Mouse (Mus musculus) ES-E14 (cell line): ENCODE results near the gene Car10. TPM values are rescaled to one million over a fixed set of nuclear protein-coding genes. Genes with fewer than 3 reads are reported as not detected.

Source experiments
- DNase-seq: peaks from one replicate; pipeline ENCODE4 v3.0.0-alpha.2; 2013; ENCODE audit warnings: low read depth, low spot score
- H3K27ac ChIP-seq: 2 replicates; pipeline ENCODE4 v1.5.1; 2012; ENCODE audit warnings: low read depth, mild to moderate bottlenecking, low read length, moderate library complexity, mixed read lengths; ENCODE audit not compliant: poor library complexity, insufficient read depth, severe bottlenecking
- H3K36me3 ChIP-seq: 2 replicates; pipeline ENCODE4 v1.6.1; 2012; ENCODE audit warnings: mild to moderate bottlenecking, low read length, moderate library complexity, mixed read lengths; ENCODE audit not compliant: control insufficient read depth, poor library complexity, insufficient read depth, severe bottlenecking
- H3K4me1 ChIP-seq, 2 experiments: fragments of 150-350 bp in 1 of 2; sonication (generic) in 1 of 2; 2 replicates each; pipeline ENCODE4 v1.6.1; 2012; ENCODE audit warnings: low read length in 2 of 2, mild to moderate bottlenecking in 1 of 2, mixed read lengths in 1 of 2; ENCODE audit not compliant: control insufficient read depth in 2 of 2, insufficient read depth in 2 of 2, poor library complexity in 1 of 2
- H3K4me3 ChIP-seq, 2 experiments: fragments of 150-350 bp in 1 of 2; sonication (generic) in 1 of 2; 2 replicates each; pipeline ENCODE4 v1.5.1; 2012; ENCODE audit warnings: low read length in 2 of 2, low read depth in 1 of 2, mild to moderate bottlenecking in 1 of 2, mixed read lengths in 1 of 2; ENCODE audit not compliant: insufficient read depth in 1 of 2, poor library complexity in 1 of 2, severe bottlenecking in 1 of 2
- H3K9ac ChIP-seq: 2 replicates; pipeline ENCODE4 v1.6.1; 2012; ENCODE audit warnings: low read depth, mild to moderate bottlenecking, low read length, mixed read lengths; ENCODE audit not compliant: poor library complexity, insufficient read depth, severe bottlenecking
- H3K9me3 ChIP-seq: fragments of 150-350 bp; sonication (generic); 2 replicates; pipeline ENCODE4 v1.6.1; 2012; ENCODE audit warnings: low read depth, mild to moderate bottlenecking, low read length; ENCODE audit not compliant: control insufficient read depth, insufficient read depth
- CHD2 ChIP-seq: IDR thresholded peaks from 2 replicates; pipeline ENCODE4 v1.6.1; 2014; ENCODE audit warnings: mild to moderate bottlenecking, low read depth, low read length, inconsistent platforms
- HCFC1 ChIP-seq: IDR thresholded peaks from 2 replicates; pipeline ENCODE4 v1.6.1; 2012; ENCODE audit warnings: low read length, inconsistent platforms, borderline replicate concordance; ENCODE audit not compliant: insufficient read depth
- MAFK ChIP-seq: IDR thresholded peaks from 2 replicates; pipeline ENCODE4 v1.6.1; 2014; ENCODE audit warnings: mild to moderate bottlenecking, low read depth, low read length, inconsistent platforms; ENCODE audit not compliant: insufficient read depth
- ZC3H11A ChIP-seq: IDR thresholded peaks from 2 replicates; pipeline ENCODE4 v1.6.1; 2012; ENCODE audit warnings: low read depth, mild to moderate bottlenecking, inconsistent platforms, low read length, borderline replicate concordance
- ZNF384 ChIP-seq: IDR thresholded peaks from 2 replicates; pipeline ENCODE4 v1.6.1; 2012; ENCODE audit warnings: low read depth, low read length, inconsistent platforms
- in situ Hi-C, 2 experiments: fragments of 600-800 bp; cut with MboI; formaldehyde crosslinking; loops; one replicate each; pipeline ENCODE4 v1.15.1; 2025; ENCODE audit warnings: low sequenced_read_pairs in 2 of 2, inconsistent platforms in 1 of 2; ENCODE audit not compliant: unreplicated experiment in 2 of 2
- total RNA-seq: library from RNA; depleted of rRNA; stranded (reverse); fragments of 300-350 nt; gene quantifications from 2 replicates; pipeline ENCODE4 v1.2.3, GENCODE M21; 2012; rRNA removed

The Car10 gene
- total RNA-seq, result not detected in 2 replicates

GRCm38 (mm10) chr11:93097941-93098828 is at the start of gene Car10:
Car10 (plus strand) TSS chr11:93098028.
- TF ChIP-seq HCFC1, result no peak
- no peak for TF ChIP-seq ZC3H11A
- no peak for TF ChIP-seq MAFK
- DNase-seq, result no peak
- no peaks in the 10 kb centered on the region for H3K36me3 ChIP-seq
- no peak within 1 kb of the TSS for H3K9ac ChIP-seq
- H3K27ac ChIP-seq, result no peak within 1 kb of the TSS
- no peaks in the 10 kb centered on the region for H3K9me3 ChIP-seq
- no peaks in the 10 kb centered on the region for H3K4me1 ChIP-seq
- in situ Hi-C loops, result no loop called here
- H3K4me3 ChIP-seq, result peak within 1 kb of the TSS; percentile 34 to 63

DNA sequence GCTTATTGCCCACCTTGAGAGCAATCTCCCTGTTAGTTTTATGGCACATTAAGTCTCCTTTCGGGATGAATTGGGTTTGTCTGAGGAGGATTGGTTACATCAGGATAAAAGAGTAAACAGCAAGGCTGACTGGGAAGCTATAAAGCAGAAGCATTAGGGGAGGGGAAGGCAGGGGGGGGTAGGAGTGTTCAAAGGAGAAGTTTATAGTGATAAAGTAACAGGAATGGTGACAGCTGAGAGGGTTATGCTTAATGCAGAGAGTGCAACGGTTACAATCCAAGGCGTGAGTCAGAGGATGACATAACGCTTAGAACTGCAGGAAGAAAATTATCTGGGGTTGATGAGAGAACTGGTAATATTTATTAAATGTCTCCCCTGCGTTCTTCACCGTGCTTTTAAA is 32.8 kb upstream of the Car10 start:
- no peak overlapping the region for H3K27ac ChIP-seq
- H3K36me3 ChIP-seq, result no peaks in the 10 kb centered on the region
- in situ Hi-C loops, result no loop called here
- H3K4me3 ChIP-seq, result no peak overlapping the region
- H3K9ac ChIP-seq, result no peak overlapping the region
- no peak for TF ChIP-seq ZNF384
- no peak for TF ChIP-seq HCFC1
- TF ChIP-seq CHD2, result no peak
- TF ChIP-seq MAFK, result no peak
- TF ChIP-seq ZC3H11A, result no peak
- H3K9me3 ChIP-seq, result no peaks in the 10 kb centered on the region
- DNase-seq, result no peak
- H3K4me1 ChIP-seq, result no peaks in the 10 kb centered on the region

GRCm38 (mm10) chr11:93065656-93066181 is 32.1 kb upstream of the Car10 start:
- TF ChIP-seq CHD2 (no peak), MAFK (no peak), ZNF384 (no peak), HCFC1 (no peak), ZC3H11A (no peak)
- Histone ChIP-seq H3K36me3 (no peaks in the 10 kb centered on the region), H3K4me1 (no peaks in the 10 kb centered on the region), H3K27ac (no peak overlapping the region), H3K9ac (no peak overlapping the region), H3K4me3 (no peak overlapping the region), H3K9me3 (no peaks in the 10 kb centered on the region)
- DNase-seq, result no peak
- in situ Hi-C loops, result no loop called here

- Histone ChIP-seq H3K36me3 (no peaks in the 10 kb centered on the region), H3K9me3 (no peaks in the 10 kb centered on the region), H3K4me1 (no peaks in the 10 kb centered on the region), H3K27ac (no peak overlapping the region), H3K4me3 (no peak overlapping the region), H3K9ac (no peak overlapping the region)
- 0 out of 2 replicates have a peak, but pooled peaks have one; percentile 38 for TF ChIP-seq ZC3H11A
- no peak for TF ChIP-seq MAFK
- in situ Hi-C loops, result no loop called here
- no peak for DNase-seq
Observed at GRCm38 (mm10) chr11:93095588-93095987, 2.2 kb upstream of the Car10 start.

DNA sequence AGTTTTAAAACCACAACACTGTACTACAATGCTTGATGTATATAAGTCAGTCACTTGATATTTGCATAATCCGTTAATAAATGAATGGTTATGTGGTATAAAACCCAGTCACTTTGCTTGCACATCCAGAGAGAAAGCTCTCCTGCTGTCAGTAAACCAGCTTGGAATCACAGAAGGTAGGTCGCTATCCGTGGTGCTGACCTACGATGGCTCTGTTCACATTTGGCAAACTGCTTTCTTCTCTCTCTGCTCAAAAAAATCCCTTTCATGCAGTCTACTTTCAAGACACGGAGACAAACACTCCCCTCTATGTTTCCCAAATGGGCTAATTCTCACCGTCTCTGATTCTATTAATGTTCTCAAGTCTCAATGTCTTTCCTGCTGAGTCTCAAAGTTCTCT is 827 bp upstream of the Car10 start:
- no peak overlapping the region for H3K9ac ChIP-seq
- H3K4me3 ChIP-seq, result no peak overlapping the region
- no peaks in the 10 kb centered on the region for H3K36me3 ChIP-seq
- no peak overlapping the region for H3K27ac ChIP-seq
- H3K9me3 ChIP-seq, result no peaks in the 10 kb centered on the region
- no peak for TF ChIP-seq HCFC1
- TF ChIP-seq ZC3H11A, result no peak
- no peak for TF ChIP-seq MAFK
- no peak for TF ChIP-seq ZNF384
- no peak for TF ChIP-seq CHD2
- in situ Hi-C loops, result no loop called here
- no peaks in the 10 kb centered on the region for H3K4me1 ChIP-seq
- peak; percentile 60 for DNase-seq
